Mouse (Mus musculus) cerebellum, adult (tissue): ENCODE measurements at regions not wholly inside any gene's neighbourhood (a gene's known extent, or its start where the extent isn't known, plus 50 kb on each side); places are given as distances from the start of the nearest gene placed in this dataset.
A peak's percentile ranks its signal among the peaks of the same experiment; 100 is the strongest.
"Not testable (repeated sequence)": the region's sequence is repeated elsewhere in the genome, so short reads cannot be mapped to it uniquely, and the experiment has no call there.

Source experiments
- ATAC-seq: cut with Nextera tagmentation; 2 replicates; pipeline ENCODE4 v1.9.2; 2017; ENCODE audit warnings: mild to moderate bottlenecking, moderate library complexity, mixed read lengths; ENCODE audit not compliant: insufficient number of reproducible peaks, low FRiP score, low TSS enrichment

- ATAC-seq, result no peak
Measured at GRCm38 (mm10) chr2:3864872-3865271, 152.6 kb upstream of the Frmd4a start.

- not testable (repeated sequence) for ATAC-seq
Measured at GRCm38 (mm10) chr2:3866736-3867135, 150.8 kb upstream of the Frmd4a start.

GRCm38 (mm10) chr2:3869701-3870100 is 147.8 kb upstream of the Frmd4a start:
- no peak for ATAC-seq

GRCm38 (mm10) chr2:3871748-3872147 is 145.8 kb upstream of the Frmd4a start:
- no peak for ATAC-seq

GRCm38 (mm10) chr2:3887000-3887399 is 130.5 kb upstream of the Frmd4a start:
- no peak for ATAC-seq

GRCm38 (mm10) chr2:3887845-3888433 is 129.6 kb upstream of the Frmd4a start:
- ATAC-seq, result no peak

GRCm38 (mm10) chr2:3889381-3889780 is 128.1 kb upstream of the Frmd4a start:
- ATAC-seq, result no peak

GRCm38 (mm10) chr2:3890462-3890861 is 127.1 kb upstream of the Frmd4a start:
- ATAC-seq, result no peak

- no peak for ATAC-seq
Measured at GRCm38 (mm10) chr2:3907026-3907425, 110.5 kb upstream of the Frmd4a start.

GRCm38 (mm10) chr2:3908192-3908591 is 109.3 kb upstream of the Frmd4a start:
- peak; percentile 94 for ATAC-seq

GRCm38 (mm10) chr2:3910086-3910891 is 107.2 kb upstream of the Frmd4a start:
- ATAC-seq, result peak; percentile 38; the same call in 1 of the 2 replicates

- ATAC-seq, result no peak
Measured at GRCm38 (mm10) chr2:3915141-3915540, 102.4 kb upstream of the Frmd4a start.

GRCm38 (mm10) chr2:3916365-3916764 is 101.2 kb upstream of the Frmd4a start:
- no peak for ATAC-seq

- peak; percentile 74 for ATAC-seq
Measured at GRCm38 (mm10) chr2:3918156-3918555, 99.4 kb upstream of the Frmd4a start.

- ATAC-seq, result no peak
Measured at GRCm38 (mm10) chr2:3919893-3920292, 97.6 kb upstream of the Frmd4a start.

- ATAC-seq, result not testable (repeated sequence)
Measured at GRCm38 (mm10) chr2:3921084-3921483, 96.4 kb upstream of the Frmd4a start.

- ATAC-seq, result no peak
Measured at GRCm38 (mm10) chr2:3922739-3923138, 94.8 kb upstream of the Frmd4a start.

- ATAC-seq, result no peak
Measured at GRCm38 (mm10) chr2:3924696-3925095, 92.8 kb upstream of the Frmd4a start.

- no peak for ATAC-seq
Measured at GRCm38 (mm10) chr2:3925199-3925598, 92.3 kb upstream of the Frmd4a start.

GRCm38 (mm10) chr2:3926129-3926528 is 91.4 kb upstream of the Frmd4a start:
- no peak for ATAC-seq

- ATAC-seq, result no peak
Measured at GRCm38 (mm10) chr2:3927141-3927810, 90.2 kb upstream of the Frmd4a start.
